Mouse (Mus musculus): ENCODE data around the gene Rapgef5.

The Rapgef5 gene

GRCm38 (mm10) chr12:117669610-117670400 is 153.5 kb downstream of the Rapgef5 start:
- DNase-seq (ENCODE audit: low read depth, low spot score) = no peak

- DNase-seq (ENCODE audit: low read depth, low spot score) = no peak
Observed at GRCm38 (mm10) chr12:117673188-117673587, 156.9 kb downstream of the Rapgef5 start.

- no peak for DNase-seq (ENCODE audit: low read depth, low spot score)
Observed at GRCm38 (mm10) chr12:117674511-117674910, 158.2 kb downstream of the Rapgef5 start.

- DNase-seq (ENCODE audit: low read depth, low spot score) = no peak
Observed at GRCm38 (mm10) chr12:117676265-117676664, 160.0 kb downstream of the Rapgef5 start.

GRCm38 (mm10) chr12:117678916-117679315 is 162.6 kb downstream of the Rapgef5 start:
- DNase-seq (ENCODE audit: low read depth, low spot score) = no peak

- no peak for DNase-seq (ENCODE audit: low read depth, low spot score)
Observed at GRCm38 (mm10) chr12:117679795-117680194, 163.5 kb downstream of the Rapgef5 start.

GRCm38 (mm10) chr12:117681273-117681672 is 165.0 kb downstream of the Rapgef5 start:
- DNase-seq (ENCODE audit: low read depth, low spot score) = no peak

- DNase-seq (ENCODE audit: low read depth, low spot score) = no peak
Observed at GRCm38 (mm10) chr12:117683377-117683776, 167.1 kb downstream of the Rapgef5 start.

- no peak for DNase-seq (ENCODE audit: low read depth, low spot score)
Observed at GRCm38 (mm10) chr12:117683984-117684383, 167.7 kb downstream of the Rapgef5 start.

- no peak for DNase-seq (ENCODE audit: low read depth, low spot score)
Observed at GRCm38 (mm10) chr12:117684788-117685187, 168.5 kb downstream of the Rapgef5 start.

GRCm38 (mm10) chr12:117685336-117685735 is 169.1 kb downstream of the Rapgef5 start:
- no peak for DNase-seq (ENCODE audit: low read depth, low spot score)

- DNase-seq (ENCODE audit: low read depth, low spot score) = no peak
Observed at GRCm38 (mm10) chr12:117686732-117687131, 170.5 kb downstream of the Rapgef5 start.

- peak; percentile 58 for DNase-seq (ENCODE audit: low read depth, low spot score)
Observed at GRCm38 (mm10) chr12:117688655-117689548, 172.6 kb downstream of the Rapgef5 start.

GRCm38 (mm10) chr12:117691336-117691735 is 175.1 kb downstream of the Rapgef5 start:
- DNase-seq (ENCODE audit: low read depth, low spot score) = no peak

- DNase-seq (ENCODE audit: low read depth, low spot score) = no peak
Observed at GRCm38 (mm10) chr12:117692775-117693174, 176.5 kb downstream of the Rapgef5 start.

GRCm38 (mm10) chr12:117699950-117700665 is 183.8 kb downstream of the Rapgef5 start:
- DNase-seq (ENCODE audit: low read depth, low spot score) = no peak

- no peak for DNase-seq (ENCODE audit: low read depth, low spot score)
Observed at GRCm38 (mm10) chr12:117700927-117701326, 184.6 kb downstream of the Rapgef5 start.

- DNase-seq (ENCODE audit: low read depth, low spot score) = no peak
Observed at GRCm38 (mm10) chr12:117702291-117702690, 186.0 kb downstream of the Rapgef5 start.

GRCm38 (mm10) chr12:117702928-117703327 is 186.6 kb downstream of the Rapgef5 start:
- no peak for DNase-seq (ENCODE audit: low read depth, low spot score)

- no peak for DNase-seq (ENCODE audit: low read depth, low spot score)
Observed at GRCm38 (mm10) chr12:117703413-117703812, 187.1 kb downstream of the Rapgef5 start.

- no peak for DNase-seq (ENCODE audit: low read depth, low spot score)
Observed at GRCm38 (mm10) chr12:117705308-117705707, 189.0 kb downstream of the Rapgef5 start.

- no peak for DNase-seq (ENCODE audit: low read depth, low spot score)
Observed at GRCm38 (mm10) chr12:117709280-117709679, 193.0 kb downstream of the Rapgef5 start.
